Mouse (Mus musculus) lung, postnatal 0 days (tissue): ENCODE results near the gene Muc5ac.

Source experiments
- CTCF ChIP-seq: IDR thresholded peaks from 2 replicates; pipeline ENCODE4 v1.5.1; 2016; ENCODE audit warnings: antibody characterized with exemption, mild to moderate bottlenecking
- EP300 ChIP-seq: IDR thresholded peaks from 2 replicates; pipeline ENCODE4 v1.6.1; 2016; ENCODE audit warnings: antibody characterized with exemption, mild to moderate bottlenecking, control low read depth

- TF ChIP-seq CTCF (no peak), EP300 (no peak)
Measured at GRCm38 (mm10) chr7:141758291-141758690, 30.5 kb upstream of the Muc5ac start.
